Mouse (Mus musculus) Patski (cell line): ENCODE results near the gene Ccdc30. TPM values are rescaled to one million over a fixed set of nuclear protein-coding genes. Genes with fewer than 3 reads are reported as not detected.

Experiments
- ATAC-seq: fragments of 100-300 bp; one replicate; pipeline ENCODE4 v1.8.0; 2021
- CTCF ChIA-PET: fragments of 350-600 bp; sonication (Branson Sonifier 250); formaldehyde crosslinking; loops from one replicate; lab custom pipeline; 2022; ENCODE audit warnings: inconsistent platforms; lab: Charles Lee
- POLR2A ChIA-PET: fragments of 350-600 bp; sonication (Branson Sonifier 250); formaldehyde crosslinking; loops from one replicate; lab custom pipeline; 2022; ENCODE audit warnings: antibody characterized with exemption, inconsistent platforms; lab: Charles Lee
- DNase-seq: peaks from one replicate; pipeline ENCODE4 v3.0.0-alpha.2; 2011; ENCODE audit warnings: low read depth, low spot score
- H3K27me3 ChIP-seq: fragments of 371-371 bp; one replicate; pipeline ENCODE4 v1.5.1; 2021
- CTCF ChIP-seq: fragments of 100-300 bp; IDR thresholded peaks from one replicate; pipeline ENCODE4 v1.5.1; 2021
- in situ Hi-C: fragments of 300-500 bp; cut with MboI; formaldehyde crosslinking; loops from 3 replicates; pipeline ENCODE4 v1.11.1; 2018; ENCODE audit warnings: low pct_unique_long_range_greater_than_20kb, mixed read lengths
- polyA plus RNA-seq: library from polyadenylated mRNA; unstranded; gene quantifications from one replicate; pipeline ENCODE4 v1.2.3, GENCODE M21; 2021

The Ccdc30 gene
- polyA plus RNA-seq, 1 experiment from 2014 or later = 11.2 TPM

- CTCF ChIA-PET = interaction anchor here (1.1 kb wide), 1 partner anchor 11 kb away, joined by 3 read pairs; no protein-coding TSS in a partner anchor
- POLR2A ChIA-PET = no interaction called here
- DNase-seq (no peak), ATAC-seq (no peak)
- in situ Hi-C loops = no loop called here
- no peak for TF ChIP-seq CTCF
- H3K27me3 ChIP-seq = no peaks in the 10 kb centered on the region
These were observed 48.4 kb downstream of the Ccdc30 start for GRCm38 (mm10) chr4:119366758-119367526.

- DNase-seq (no peak), ATAC-seq (no peak)
- no peaks in the 10 kb centered on the region for H3K27me3 ChIP-seq
- ChIA-PET CTCF (no interaction called here), POLR2A (interaction anchor here (0.8 kb wide), 1 partner anchor 17 kb away, joined by 3 read pairs; no protein-coding TSS in a partner anchor)
- TF ChIP-seq CTCF = no peak
- in situ Hi-C loops = no loop called here
These were observed 53.1 kb downstream of the Ccdc30 start for GRCm38 (mm10) chr4:119362231-119362630.

DNA sequence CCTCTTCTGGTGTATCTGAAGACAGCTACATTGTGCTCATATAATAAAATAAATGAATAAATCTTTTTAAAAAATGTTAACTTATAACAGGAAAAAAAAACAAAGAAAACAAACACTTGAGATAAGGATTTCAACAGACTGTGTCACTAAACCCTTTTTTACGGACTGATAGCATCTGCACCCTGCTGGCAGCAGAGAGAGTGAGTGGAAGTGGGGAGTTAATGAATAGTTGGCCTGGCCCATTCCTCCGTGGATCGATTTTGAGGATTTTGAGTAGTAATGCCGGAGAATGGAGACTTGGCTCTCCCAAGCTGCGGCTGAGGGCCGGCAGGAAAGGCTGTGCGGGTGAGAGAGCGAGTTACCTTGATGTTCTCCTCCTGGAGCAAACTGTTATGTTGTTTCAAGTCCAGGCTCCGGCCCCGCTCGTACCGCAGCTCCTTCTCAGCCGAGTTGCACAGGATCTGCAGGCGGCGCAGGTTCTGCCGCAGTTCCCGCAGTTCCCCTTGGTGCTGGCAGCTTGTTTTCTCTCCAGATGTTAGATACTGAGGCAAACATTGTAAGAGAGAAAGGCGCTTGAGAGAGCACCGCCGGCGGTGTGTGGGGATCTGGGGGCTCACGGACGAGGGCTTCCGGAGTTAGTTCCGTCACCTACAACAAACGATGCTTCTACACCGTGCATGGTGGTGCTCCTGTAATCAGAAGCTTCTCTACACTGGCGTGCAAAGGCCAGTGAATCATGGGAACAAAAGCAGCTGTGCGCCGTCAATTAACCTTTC, 55.9 kb downstream of the Ccdc30 start:
- POLR2A ChIA-PET = no interaction called here
- no peak for ATAC-seq
- CTCF ChIA-PET = no interaction called here

DNA sequence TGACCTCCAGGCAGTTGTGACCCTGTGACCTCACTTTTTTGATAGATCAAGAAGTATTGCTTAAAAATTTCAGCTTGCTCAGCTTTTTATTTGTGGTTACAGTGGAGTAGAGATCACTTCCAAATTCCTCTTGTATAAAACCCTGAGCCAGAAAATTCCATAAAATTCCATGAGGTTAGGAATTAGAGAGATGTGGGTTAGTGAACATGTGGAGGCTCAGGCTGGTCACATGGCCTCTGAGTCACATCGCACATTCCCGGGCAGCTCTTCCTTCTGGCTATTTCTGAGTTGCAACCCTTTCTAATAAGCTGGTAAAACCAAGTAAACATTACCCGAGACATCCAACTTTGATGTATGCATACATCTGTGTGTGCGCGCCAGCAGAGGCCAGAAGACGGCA, 69.8 kb downstream of the Ccdc30 start:
- POLR2A ChIA-PET = interaction anchor here (0.9 kb wide), 1 partner anchor 16 kb away, joined by 3 read pairs; no protein-coding TSS in a partner anchor
- in situ Hi-C loops = no loop called here

More for the DNA sequence above, 55.9 kb downstream of the Ccdc30 start:
- H3K27me3 ChIP-seq = no peaks in the 10 kb centered on the region
- TF ChIP-seq CTCF = no peak
- in situ Hi-C loops = no loop called here
- no peak for DNase-seq

DNA sequence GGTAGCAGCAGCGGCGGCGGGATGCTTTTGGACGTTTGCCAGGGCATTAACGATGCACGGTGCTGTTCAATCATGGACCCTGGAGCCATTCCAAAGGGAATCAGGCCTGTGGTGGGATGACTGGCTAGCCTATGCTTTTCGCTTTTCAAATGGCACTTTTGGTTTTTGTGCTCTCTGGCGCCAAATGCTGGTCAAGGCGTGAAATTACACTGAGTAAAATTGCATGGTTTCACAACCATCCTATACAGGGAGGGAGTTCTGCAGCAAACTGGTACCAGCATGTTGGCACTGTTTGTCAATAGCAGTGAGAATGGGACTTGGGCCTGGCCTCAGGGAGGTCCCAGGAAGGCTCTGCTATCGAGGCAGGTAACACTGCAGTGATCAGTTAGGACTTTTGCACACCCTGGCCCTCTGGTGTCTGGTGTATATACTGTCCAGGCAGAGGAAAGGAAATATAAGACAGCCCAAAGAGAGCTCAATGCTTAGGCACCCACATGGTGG, 76.4 kb downstream of the Ccdc30 start:
- DNase-seq (no peak), ATAC-seq (peak; percentile 35)
- in situ Hi-C loops = no loop called here
- POLR2A ChIA-PET = no interaction called here
- peak; percentile 50 for TF ChIP-seq CTCF
- CTCF ChIA-PET = interaction anchor here (0.8 to 3.1 kb wide), 14 partner anchors 9 to 193 kb away, joined by 3 to 17 read pairs (median 4); partner anchors contain the start of gene Ppih
- H3K27me3 ChIP-seq = no peaks in the 10 kb centered on the region

More for the DNA sequence above, 69.8 kb downstream of the Ccdc30 start:
- TF ChIP-seq CTCF = no peak
- no peaks in the 10 kb centered on the region for H3K27me3 ChIP-seq
- DNase-seq = no peak
- CTCF ChIA-PET = no interaction called here
- ATAC-seq = no peak

DNA sequence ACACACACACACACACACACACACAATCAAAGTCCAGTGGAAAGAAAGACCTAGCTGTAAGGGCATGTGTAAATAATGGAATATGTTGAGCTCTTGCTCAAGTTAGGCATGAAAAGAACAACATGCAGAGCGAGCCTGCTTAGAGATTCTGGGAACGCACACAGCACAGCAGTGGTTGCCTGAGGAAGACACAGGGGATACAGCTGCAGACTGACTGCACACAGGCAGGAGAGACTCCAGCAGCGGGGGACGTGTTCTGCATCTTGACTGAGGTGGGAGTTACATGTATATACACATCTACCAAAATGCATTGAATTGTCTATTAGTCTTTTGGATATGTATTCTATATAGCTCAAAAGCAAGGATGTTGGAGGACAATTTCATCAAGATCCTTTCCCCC, 76.9 kb downstream of the Ccdc30 start:
- CTCF ChIA-PET = interaction anchor here (0.8 to 3.1 kb wide), 13 partner anchors 9 to 193 kb away, joined by 3 to 17 read pairs (median 3); partner anchors contain the start of gene Ppih
- no peak for DNase-seq
- no peaks in the 10 kb centered on the region for H3K27me3 ChIP-seq
- in situ Hi-C loops = no loop called here
- POLR2A ChIA-PET = interaction anchor here (0.8 kb wide), 1 partner anchor 45 kb away, joined by 3 read pairs; no protein-coding TSS in a partner anchor
- TF ChIP-seq CTCF = no peak
- ATAC-seq = no peak

GRCm38 (mm10) chr4:119333487-119333886, 81.8 kb downstream of the Ccdc30 start:
- no peak for TF ChIP-seq CTCF
- no peak for ATAC-seq
- in situ Hi-C loops = no loop called here
- CTCF ChIA-PET = no interaction called here
- no peaks in the 10 kb centered on the region for H3K27me3 ChIP-seq
- POLR2A ChIA-PET = no interaction called here
- DNase-seq = no peak

DNA sequence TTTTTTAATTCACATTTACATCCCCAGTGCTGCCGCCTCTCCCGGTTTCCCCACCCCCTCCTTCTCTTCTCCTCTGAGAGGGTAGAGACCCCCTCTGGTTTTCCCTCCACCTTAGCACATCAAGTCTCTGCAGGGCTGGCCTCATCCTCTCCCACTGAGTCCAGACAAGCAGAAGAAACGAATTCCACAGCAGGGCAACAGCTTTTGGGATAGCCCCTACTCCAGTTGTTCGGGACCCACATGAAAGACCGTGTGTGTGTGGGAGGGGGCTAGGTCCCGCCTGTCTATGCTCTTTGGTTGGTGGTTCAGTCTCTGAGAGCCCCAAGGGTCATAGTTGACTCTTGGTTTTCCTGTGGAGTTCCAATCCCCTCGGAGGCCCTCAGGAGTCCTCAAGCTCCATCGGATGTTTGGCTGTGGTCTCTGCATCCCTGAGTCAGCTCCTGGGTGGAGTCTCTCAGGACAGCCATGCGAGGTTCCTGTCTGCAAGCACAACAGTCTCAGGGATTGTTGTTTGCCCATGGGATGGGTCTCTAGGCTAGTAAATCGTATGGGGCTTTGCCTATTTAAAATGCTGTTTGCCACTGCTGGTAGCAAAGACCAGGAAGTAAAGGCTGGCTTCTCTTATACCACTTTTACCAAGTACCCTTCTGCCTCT, 94.3 kb downstream of the Ccdc30 start:
- no peak for DNase-seq
- CTCF ChIA-PET = interaction anchor here (1.9 kb wide), 1 partner anchor 17 kb away, joined by 7 read pairs; no protein-coding TSS in a partner anchor
- POLR2A ChIA-PET = interaction anchor here (0.6 to 0.7 kb wide), 2 partner anchors 21 to 145 kb away, joined by 3 to 4 read pairs; no protein-coding TSS in a partner anchor
- no peak for ATAC-seq
- TF ChIP-seq CTCF = no peak
- in situ Hi-C loops = no loop called here
- H3K27me3 ChIP-seq = no peaks in the 10 kb centered on the region

- peak; percentile 87 for ATAC-seq
- H3K27me3 ChIP-seq = no peaks in the 10 kb centered on the region
- ChIA-PET POLR2A (interaction anchor here (0.6 to 0.7 kb wide), 2 partner anchors 16 to 146 kb away, joined by 3 to 4 read pairs; no protein-coding TSS in a partner anchor), CTCF (interaction anchor here (1.9 kb wide), 1 partner anchor 18 kb away, joined by 7 read pairs; no protein-coding TSS in a partner anchor)
- in situ Hi-C loops = no loop called here
- no peak for TF ChIP-seq CTCF
- DNase-seq = peak; percentile 56
These were observed 95.0 kb downstream of the Ccdc30 start, which contains the start of gene Ppih for GRCm38 (mm10) chr4:119320131-119320830. Gene Ppih, minus strand, starts transcription at chr4:119320546.
